Mouse (Mus musculus) midbrain, embryonic 13.5 days (tissue): ENCODE measurements around the gene Dip2a. TPM values are rescaled to one million over a fixed set of nuclear protein-coding genes. Genes with fewer than 3 reads are reported as not detected.

Experiments
- ATAC-seq: fragments of 200-750 bp; cut with Nextera tagmentation; 2 replicates; pipeline ENCODE4 v1.8.0; 2017; ENCODE audit warnings: mild to moderate bottlenecking, moderate TSS enrichment, moderate library complexity
- H3K27ac ChIP-seq: fragments of 300-500 bp; sonication (generic); 2 replicates; pipeline ENCODE4 v1.5.1; 2015; ENCODE audit warnings: inconsistent platforms, mild to moderate bottlenecking, moderate library complexity
- H3K27me3 ChIP-seq: fragments of 300-500 bp; sonication (generic); 2 replicates; pipeline ENCODE4 v1.6.1; 2015; ENCODE audit warnings: mild to moderate bottlenecking, inconsistent platforms
- H3K36me3 ChIP-seq: fragments of 300-500 bp; sonication (generic); 2 replicates; pipeline ENCODE4 v1.6.1; 2015; ENCODE audit warnings: mild to moderate bottlenecking, inconsistent platforms
- H3K4me1 ChIP-seq: fragments of 300-500 bp; sonication (generic); replicated peaks from 2 replicates; pipeline ENCODE4 v1.6.1; 2015; ENCODE audit warnings: inconsistent platforms
- H3K4me2 ChIP-seq: fragments of 300-500 bp; sonication (generic); replicated peaks from 2 replicates; pipeline ENCODE4 v1.6.1; 2015; ENCODE audit warnings: moderate library complexity, mild to moderate bottlenecking, inconsistent platforms
- H3K4me3 ChIP-seq: fragments of 300-500 bp; sonication (generic); replicated peaks from 2 replicates; pipeline ENCODE4 v1.5.1; 2015; ENCODE audit warnings: mild to moderate bottlenecking, inconsistent platforms
- H3K9ac ChIP-seq: fragments of 300-500 bp; sonication (generic); replicated peaks from 2 replicates; pipeline ENCODE4 v1.6.1; 2015; ENCODE audit warnings: mild to moderate bottlenecking, inconsistent platforms
- H3K9me3 ChIP-seq: fragments of 300-500 bp; sonication (generic); 2 replicates; pipeline ENCODE4 v1.6.1; 2016; ENCODE audit warnings: mild to moderate bottlenecking, inconsistent platforms
- WGBS: fragments of 180-500 bp; shearing (Covaris S2); methylation state at CpG from one replicate; pipeline ENCODE4 v1.1.7; 2015; 5-methylcytosine and 5-hydroxymethylcytosine counted together
- polyA plus RNA-seq: library from polyadenylated mRNA; unstranded; fragments of >200 nt; fragmentation: Nextera tagmentation; extraction: Ambion mirVana; gene quantifications from 2 replicates; pipeline ENCODE4 v1.2.1, GENCODE M21; 2015

The Dip2a gene
- polyA plus RNA-seq, result 14.4 and 14.6 TPM in 2 replicates

DNA sequence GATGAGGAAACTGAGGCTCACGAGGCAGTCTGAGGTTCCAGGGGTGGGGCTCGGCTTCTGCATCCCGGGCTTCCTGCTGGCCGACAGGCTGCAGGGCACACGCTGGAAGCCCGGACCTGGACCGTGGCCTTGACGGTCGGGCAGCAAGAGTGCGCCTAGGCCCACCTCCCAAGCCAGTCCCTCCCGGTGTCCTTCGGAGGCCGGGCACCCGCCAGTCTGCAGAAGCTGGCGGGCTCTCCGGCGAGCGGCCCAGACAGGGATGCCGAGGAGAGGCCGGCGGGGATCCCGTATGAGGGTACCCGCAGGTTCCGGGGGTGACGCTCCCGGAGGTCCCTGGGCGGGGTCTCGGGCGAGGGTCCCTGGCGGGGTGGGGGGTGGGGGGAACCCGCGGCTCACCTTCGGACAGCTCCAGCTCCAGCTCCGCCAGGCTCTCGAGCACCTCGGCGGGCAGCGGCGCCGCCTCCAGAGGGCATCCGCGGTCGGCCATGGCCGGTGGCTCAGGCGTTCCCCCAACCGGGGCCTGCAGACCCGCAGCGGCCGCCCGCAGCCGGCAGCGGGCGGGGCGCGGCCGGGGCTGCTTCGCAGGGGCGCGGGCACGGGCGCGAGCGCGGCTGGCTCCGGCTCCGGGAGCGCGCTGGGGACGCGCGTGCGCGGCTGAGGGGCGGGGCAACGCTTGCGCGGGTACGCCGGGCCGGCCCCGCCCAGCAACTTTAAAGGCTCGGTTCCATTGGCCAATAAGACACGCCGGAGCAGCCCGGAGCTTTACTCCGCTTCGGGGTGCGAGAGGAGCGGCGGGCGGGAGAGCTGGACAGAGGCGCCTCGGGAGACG lies at the start of gene Dip2a:
Gene Dip2a (minus strand): TSS at position 581 of the 829 bp plus-strand sequence.
- peak within 1 kb of the TSS; percentile 78 for H3K4me3 ChIP-seq
- peaks cover 4% of the 10 kb centered on the region for H3K36me3 ChIP-seq
- under 1% methylated on average over 80 of the region's 94 CpGs for WGBS
- H3K27ac ChIP-seq, result peak within 1 kb of the TSS; percentile 92
- H3K9me3 ChIP-seq, result no peaks in the 10 kb centered on the region
- peak within 1 kb of the TSS; percentile 93 for H3K9ac ChIP-seq
- H3K4me2 ChIP-seq, result peak within 1 kb of the TSS; percentile 67
- H3K4me1 ChIP-seq, result peaks cover 25% of the 10 kb centered on the region
- ATAC-seq, result peak; percentile 95
- 0 out of 2 replicates have a peak, but pooled peaks cover 4% of the 10 kb centered on the region for H3K27me3 ChIP-seq

- 97% methylated on average over 12 of the region's 12 CpGs for WGBS
- no peak overlapping the region for H3K4me3 ChIP-seq
- no peak overlapping the region for H3K9ac ChIP-seq
- no peak overlapping the region for H3K27ac ChIP-seq
- no peak overlapping the region for H3K4me2 ChIP-seq
- peaks cover 52% of the 10 kb centered on the region for H3K36me3 ChIP-seq
- no peak for ATAC-seq
- H3K27me3 ChIP-seq, result no peaks in the 10 kb centered on the region
- H3K4me1 ChIP-seq, result no peaks in the 10 kb centered on the region
- no peaks in the 10 kb centered on the region for H3K9me3 ChIP-seq
Measured at GRCm38 (mm10) chr10:76392596-76392995, 47.5 kb upstream of the Dip2a start.

DNA sequence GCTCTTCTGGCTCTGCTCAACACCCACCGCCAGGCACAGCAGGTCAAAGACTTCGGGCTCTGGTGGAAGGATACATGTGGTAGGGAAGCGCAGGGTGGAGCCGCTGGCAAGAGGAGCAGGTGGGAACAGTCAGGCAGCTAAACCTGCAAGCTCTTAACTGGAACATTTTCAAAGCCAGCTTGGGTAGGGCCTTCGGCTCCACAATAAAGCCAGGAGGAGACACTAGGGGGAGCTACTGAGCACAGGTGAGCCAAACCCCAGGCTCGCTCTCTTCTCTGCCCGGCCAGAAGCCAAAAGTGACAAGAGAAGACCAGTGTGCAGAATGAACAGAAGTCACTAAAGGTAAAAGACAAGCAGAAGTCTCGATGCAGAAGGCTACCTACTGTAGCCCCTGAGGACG lies 46.7 kb upstream of the Dip2a start:
- no peaks in the 10 kb centered on the region for H3K4me1 ChIP-seq
- no peak overlapping the region for H3K27ac ChIP-seq
- no peaks in the 10 kb centered on the region for H3K27me3 ChIP-seq
- H3K9me3 ChIP-seq, result no peaks in the 10 kb centered on the region
- H3K36me3 ChIP-seq, result peaks cover 55% of the 10 kb centered on the region
- no peak overlapping the region for H3K9ac ChIP-seq
- no peak overlapping the region for H3K4me3 ChIP-seq
- ATAC-seq, result no peak
- WGBS, result 90% methylated on average over 9 of the region's 9 CpGs
- H3K4me2 ChIP-seq, result no peak overlapping the region

GRCm38 (mm10) chr10:76391166-76391565 lies 46.1 kb upstream of the Dip2a start:
- Histone ChIP-seq H3K4me3 (no peak overlapping the region), H3K4me2 (no peak overlapping the region), H3K27me3 (no peaks in the 10 kb centered on the region), H3K9me3 (no peaks in the 10 kb centered on the region), H3K9ac (no peak overlapping the region), H3K4me1 (no peaks in the 10 kb centered on the region), H3K27ac (no peak overlapping the region), H3K36me3 (peaks cover 56% of the 10 kb centered on the region)
- no peak for ATAC-seq
- 94% methylated on average over 9 of the region's 9 CpGs for WGBS

GRCm38 (mm10) chr10:76374981-76375380 lies 29.9 kb upstream of the Dip2a start:
- Histone ChIP-seq H3K27ac (no peak overlapping the region), H3K4me1 (no peaks in the 10 kb centered on the region), H3K9ac (no peak overlapping the region), H3K36me3 (peaks cover 73% of the 10 kb centered on the region), H3K27me3 (no peaks in the 10 kb centered on the region), H3K4me2 (no peak overlapping the region), H3K9me3 (no peaks in the 10 kb centered on the region), H3K4me3 (no peak overlapping the region)
- WGBS, result 95% methylated on average over 18 of the region's 18 CpGs
- ATAC-seq, result no peak

- no peak overlapping the region for H3K4me3 ChIP-seq
- no peaks in the 10 kb centered on the region for H3K9me3 ChIP-seq
- no peak overlapping the region for H3K4me2 ChIP-seq
- WGBS, result 86% methylated on average over 3 of the region's 3 CpGs
- H3K27ac ChIP-seq, result no peak overlapping the region
- H3K36me3 ChIP-seq, result peaks cover 72% of the 10 kb centered on the region
- H3K27me3 ChIP-seq, result no peaks in the 10 kb centered on the region
- H3K4me1 ChIP-seq, result no peaks in the 10 kb centered on the region
- ATAC-seq, result no peak
- no peak overlapping the region for H3K9ac ChIP-seq
Measured at GRCm38 (mm10) chr10:76371736-76372135, 26.6 kb upstream of the Dip2a start.

DNA sequence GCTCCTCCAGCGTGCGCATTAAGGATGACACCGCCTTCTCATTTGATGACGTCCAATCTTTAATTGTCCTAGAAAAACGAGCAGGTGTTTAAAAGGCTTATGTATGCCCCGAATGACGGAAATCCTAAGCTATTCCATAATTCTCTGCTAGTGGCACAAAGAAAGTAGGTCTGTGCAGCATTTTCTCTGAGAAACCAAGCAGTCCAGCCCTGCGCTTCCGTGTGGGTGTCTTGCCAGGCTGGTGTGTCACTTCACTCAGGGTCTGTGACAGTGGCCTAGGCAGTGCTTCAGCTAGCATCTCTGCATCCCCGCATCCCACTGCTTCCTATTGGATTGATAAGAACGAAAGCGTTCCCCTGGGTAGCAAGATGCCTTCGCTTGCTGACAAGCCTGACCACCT lies 23.7 kb upstream of the Dip2a start:
- H3K4me1 ChIP-seq, result 0 out of 2 replicates have a peak, but pooled peaks cover under 1% of the 10 kb centered on the region
- no peak overlapping the region for H3K27ac ChIP-seq
- WGBS, result 91% methylated on average over 13 of the region's 13 CpGs
- no peak overlapping the region for H3K4me2 ChIP-seq
- ATAC-seq, result no peak
- peaks cover 71% of the 10 kb centered on the region for H3K36me3 ChIP-seq
- no peak overlapping the region for H3K4me3 ChIP-seq
- no peak overlapping the region for H3K9ac ChIP-seq
- H3K27me3 ChIP-seq, result no peaks in the 10 kb centered on the region
- H3K9me3 ChIP-seq, result no peaks in the 10 kb centered on the region

DNA sequence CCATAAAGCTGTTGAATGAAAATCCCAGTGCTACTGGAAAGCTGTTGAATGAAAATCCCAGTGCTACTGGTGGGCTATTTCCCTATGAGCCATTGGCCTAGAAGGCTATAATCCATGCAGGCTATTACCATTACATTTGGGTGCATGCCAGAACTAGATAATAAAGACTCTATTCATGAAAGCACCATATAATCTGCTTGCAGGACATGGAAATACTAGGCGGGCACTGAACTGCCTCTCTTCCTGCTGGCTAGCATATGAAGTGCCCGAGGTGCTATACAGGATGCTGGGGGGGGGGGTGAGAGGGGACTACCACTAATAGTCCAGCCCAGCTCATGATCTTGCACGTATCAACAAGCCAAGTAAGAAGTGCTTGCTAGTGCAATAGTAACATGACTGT lies 18.1 kb upstream of the Dip2a start:
- ATAC-seq, result 0 out of 2 replicates have a peak, but pooled peaks have one; percentile 50
- Histone ChIP-seq H3K4me3 (no peak overlapping the region), H3K9ac (no peak overlapping the region), H3K27me3 (no peaks in the 10 kb centered on the region), H3K4me2 (no peak overlapping the region), H3K4me1 (peaks cover 10% of the 10 kb centered on the region; the same call in 1 of the 2 replicates), H3K9me3 (no peaks in the 10 kb centered on the region), H3K27ac (no peak overlapping the region), H3K36me3 (peaks cover 43% of the 10 kb centered on the region)
- 38% methylated on average over 3 of the region's 3 CpGs for whole genome bisulfite sequencing

GRCm38 (mm10) chr10:76358468-76358867 lies 13.4 kb upstream of the Dip2a start:
- ATAC-seq, result no peak
- 84% methylated on average over 5 of the region's 5 CpGs for WGBS
- peaks cover 6% of the 10 kb centered on the region; the same call in 1 of the 2 replicates for H3K4me1 ChIP-seq
- no peaks in the 10 kb centered on the region for H3K27me3 ChIP-seq
- peaks cover 50% of the 10 kb centered on the region for H3K36me3 ChIP-seq
- H3K9me3 ChIP-seq, result no peaks in the 10 kb centered on the region
- H3K4me2 ChIP-seq, result no peak overlapping the region
- H3K9ac ChIP-seq, result no peak overlapping the region
- no peak overlapping the region for H3K4me3 ChIP-seq
- H3K27ac ChIP-seq, result no peak overlapping the region

GRCm38 (mm10) chr10:76357286-76357875 lies 12.3 kb upstream of the Dip2a start:
- no peak overlapping the region for H3K9ac ChIP-seq
- no peaks in the 10 kb centered on the region for H3K9me3 ChIP-seq
- WGBS, result 92% methylated on average over 8 of the region's 8 CpGs
- no peak overlapping the region for H3K27ac ChIP-seq
- no peak overlapping the region for H3K4me2 ChIP-seq
- H3K27me3 ChIP-seq, result no peaks in the 10 kb centered on the region
- no peak overlapping the region for H3K4me3 ChIP-seq
- no peak for ATAC-seq
- peaks cover 61% of the 10 kb centered on the region for H3K36me3 ChIP-seq
- H3K4me1 ChIP-seq, result no peaks in the 10 kb centered on the region

GRCm38 (mm10) chr10:76354974-76355373 lies 9.9 kb upstream of the Dip2a start:
- ATAC-seq, result no peak
- Histone ChIP-seq H3K9ac (no peak overlapping the region), H3K4me3 (no peak overlapping the region), H3K9me3 (no peaks in the 10 kb centered on the region), H3K36me3 (peaks cover 83% of the 10 kb centered on the region), H3K4me2 (no peak overlapping the region), H3K27me3 (no peaks in the 10 kb centered on the region), H3K27ac (no peak overlapping the region), H3K4me1 (no peaks in the 10 kb centered on the region)
- WGBS, result 93% methylated on average over 12 of the region's 12 CpGs

DNA sequence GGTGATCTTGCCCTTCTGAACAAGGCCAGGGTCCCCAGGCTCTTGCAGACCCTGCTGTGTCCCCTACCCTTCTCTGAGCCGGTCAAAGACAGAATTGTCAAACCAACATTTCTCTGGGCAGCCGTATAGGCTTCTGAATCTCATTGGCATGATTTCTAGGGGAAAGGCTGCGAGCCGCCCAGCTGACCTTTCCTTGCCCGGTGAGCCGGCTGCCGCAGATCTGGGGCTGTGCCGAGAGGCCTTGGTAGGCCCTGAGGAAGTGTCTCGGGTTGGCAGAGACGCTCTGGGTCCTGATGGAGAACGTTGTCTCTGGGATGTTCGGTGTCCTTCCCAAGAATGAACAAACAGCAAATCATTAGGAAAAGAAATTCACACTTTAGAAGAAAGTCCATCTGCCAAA lies 8.9 kb upstream of the Dip2a start:
- Histone ChIP-seq H3K9me3 (no peaks in the 10 kb centered on the region), H3K4me2 (no peak overlapping the region), H3K36me3 (peaks cover 88% of the 10 kb centered on the region), H3K9ac (no peak overlapping the region), H3K27ac (no peak overlapping the region), H3K4me1 (no peaks in the 10 kb centered on the region), H3K4me3 (no peak overlapping the region), H3K27me3 (no peaks in the 10 kb centered on the region)
- whole genome bisulfite sequencing, result 96% methylated on average over 12 of the region's 12 CpGs
- ATAC-seq, result no peak
